Mouse (Mus musculus): ENCODE data around the gene Myl3.

- TF ChIP-seq POLR2A (IDR thresholded peaks at IDR 0.05; ENCODE audit: borderline replicate concordance, low read depth, low read length) (no peak), CTCF (IDR thresholded peaks at IDR 0.05; ENCODE audit: low read depth, low read length) (no peak)
Observed at GRCm38 (mm10) chr9:110746238-110746637, 4.6 kb downstream of the Myl3 start.
